Mouse (Mus musculus) forelimb bud, embryonic 11.5 days (tissue): ENCODE measurements around the gene Ano6.

Experiments
- DNase-seq: peaks from one replicate; pipeline ENCODE4 v3.0.0-alpha.2; 2012; ENCODE audit warnings: low read depth, low spot score

Gene Ano6

GRCm38 (mm10) chr15:95888556-95888955 is 97.9 kb downstream of the Ano6 start:
- DNase-seq, result no peak

GRCm38 (mm10) chr15:95890368-95890767 is 99.7 kb downstream of the Ano6 start:
- DNase-seq, result no peak

GRCm38 (mm10) chr15:95892171-95892570 is 101.5 kb downstream of the Ano6 start:
- no peak for DNase-seq

- no peak for DNase-seq
Measured at GRCm38 (mm10) chr15:95892929-95893328, 102.3 kb downstream of the Ano6 start.

- DNase-seq, result no peak
Measured at GRCm38 (mm10) chr15:95895699-95896098, 105.1 kb downstream of the Ano6 start.

GRCm38 (mm10) chr15:95897653-95898052 is 107.0 kb downstream of the Ano6 start:
- DNase-seq, result no peak

- DNase-seq, result no peak
Measured at GRCm38 (mm10) chr15:95898438-95898837, 107.8 kb downstream of the Ano6 start.

GRCm38 (mm10) chr15:95902396-95902795 is 111.8 kb downstream of the Ano6 start:
- DNase-seq, result no peak

GRCm38 (mm10) chr15:95904247-95904646 is 113.6 kb downstream of the Ano6 start:
- DNase-seq, result no peak

GRCm38 (mm10) chr15:95906017-95906749 is 115.5 kb downstream of the Ano6 start:
- DNase-seq, result no peak

- no peak for DNase-seq
Measured at GRCm38 (mm10) chr15:95906891-95907290, 116.2 kb downstream of the Ano6 start.

GRCm38 (mm10) chr15:95907337-95907736 is 116.7 kb downstream of the Ano6 start:
- no peak for DNase-seq

- no peak for DNase-seq
Measured at GRCm38 (mm10) chr15:95907909-95908308, 117.3 kb downstream of the Ano6 start.

GRCm38 (mm10) chr15:95910099-95910780 is 119.6 kb downstream of the Ano6 start:
- no peak for DNase-seq

GRCm38 (mm10) chr15:95914963-95915362 is 124.3 kb downstream of the Ano6 start:
- no peak for DNase-seq

GRCm38 (mm10) chr15:95915477-95915876 is 124.8 kb downstream of the Ano6 start:
- no peak for DNase-seq

- DNase-seq, result no peak
Measured at GRCm38 (mm10) chr15:95917330-95917729, 126.7 kb downstream of the Ano6 start.

GRCm38 (mm10) chr15:95920047-95920446 is 129.4 kb downstream of the Ano6 start:
- no peak for DNase-seq

GRCm38 (mm10) chr15:95921072-95921471 is 130.4 kb downstream of the Ano6 start:
- DNase-seq, result no peak

GRCm38 (mm10) chr15:95921639-95922038 is 131.0 kb downstream of the Ano6 start:
- no peak for DNase-seq

- DNase-seq, result no peak
Measured at GRCm38 (mm10) chr15:95922558-95922957, 131.9 kb downstream of the Ano6 start.

- DNase-seq, result no peak
Measured at GRCm38 (mm10) chr15:95925334-95925986, 134.8 kb downstream of the Ano6 start.

- no peak for DNase-seq
Measured at GRCm38 (mm10) chr15:95929087-95929486, 138.4 kb downstream of the Ano6 start.
